Mouse (Mus musculus): ENCODE results near the gene Mrrf.

DNA sequence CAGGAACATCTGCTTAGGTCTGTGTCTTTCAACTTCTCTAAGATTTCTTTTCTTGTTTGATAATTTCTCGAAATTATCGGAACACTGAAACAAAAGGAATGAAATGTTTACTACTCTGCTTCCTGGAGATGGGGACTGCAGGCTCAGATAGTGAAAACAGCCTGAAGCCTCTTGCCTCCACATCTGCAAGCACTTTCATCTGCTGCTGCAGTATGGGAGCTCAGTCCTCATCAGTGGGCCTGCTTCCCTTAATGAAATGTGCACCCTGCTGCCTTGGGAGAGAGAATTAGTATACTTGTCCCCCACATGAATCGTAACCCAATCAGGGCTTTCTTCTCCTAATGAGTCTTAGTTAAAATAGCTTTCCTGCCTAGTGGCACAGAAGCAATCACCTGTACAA, 7.1 kb upstream of the Mrrf start:
- no peak for TF ChIP-seq CTCF (conservative IDR thresholded peaks at IDR 0.05; ENCODE audit: low read length)
- TF ChIP-seq NANOG (IDR thresholded peaks at IDR 0.05; ENCODE audit: borderline replicate concordance, low read length): no peak
